Mouse (Mus musculus) ES-E14 (cell line): ENCODE results near the gene Mcl1. TPM values are rescaled to one million over a fixed set of nuclear protein-coding genes. Genes with fewer than 3 reads are reported as not detected.

ENCODE experiments used
- DNase-seq: peaks from one replicate; pipeline ENCODE4 v3.0.0-alpha.2; 2013; ENCODE audit warnings: low read depth, low spot score
- H3K27ac ChIP-seq: 2 replicates; pipeline ENCODE4 v1.5.1; 2012; ENCODE audit warnings: low read depth, mild to moderate bottlenecking, low read length, moderate library complexity, mixed read lengths; ENCODE audit not compliant: poor library complexity, insufficient read depth, severe bottlenecking
- H3K36me3 ChIP-seq: 2 replicates; pipeline ENCODE4 v1.6.1; 2012; ENCODE audit warnings: mild to moderate bottlenecking, low read length, moderate library complexity, mixed read lengths; ENCODE audit not compliant: control insufficient read depth, poor library complexity, insufficient read depth, severe bottlenecking
- H3K4me1 ChIP-seq, 2 experiments: fragments of 150-350 bp in 1 of 2; sonication (generic) in 1 of 2; 2 replicates each; pipeline ENCODE4 v1.6.1; 2012; ENCODE audit warnings: low read length in 2 of 2, mild to moderate bottlenecking in 1 of 2, mixed read lengths in 1 of 2; ENCODE audit not compliant: control insufficient read depth in 2 of 2, insufficient read depth in 2 of 2, poor library complexity in 1 of 2
- H3K4me3 ChIP-seq, 2 experiments: fragments of 150-350 bp in 1 of 2; sonication (generic) in 1 of 2; 2 replicates each; pipeline ENCODE4 v1.5.1; 2012; ENCODE audit warnings: low read length in 2 of 2, low read depth in 1 of 2, mild to moderate bottlenecking in 1 of 2, mixed read lengths in 1 of 2; ENCODE audit not compliant: insufficient read depth in 1 of 2, poor library complexity in 1 of 2, severe bottlenecking in 1 of 2
- H3K9ac ChIP-seq: 2 replicates; pipeline ENCODE4 v1.6.1; 2012; ENCODE audit warnings: low read depth, mild to moderate bottlenecking, low read length, mixed read lengths; ENCODE audit not compliant: poor library complexity, insufficient read depth, severe bottlenecking
- H3K9me3 ChIP-seq: fragments of 150-350 bp; sonication (generic); 2 replicates; pipeline ENCODE4 v1.6.1; 2012; ENCODE audit warnings: low read depth, mild to moderate bottlenecking, low read length; ENCODE audit not compliant: control insufficient read depth, insufficient read depth
- CHD2 ChIP-seq: IDR thresholded peaks from 2 replicates; pipeline ENCODE4 v1.6.1; 2014; ENCODE audit warnings: mild to moderate bottlenecking, low read depth, low read length, inconsistent platforms
- HCFC1 ChIP-seq: IDR thresholded peaks from 2 replicates; pipeline ENCODE4 v1.6.1; 2012; ENCODE audit warnings: low read length, inconsistent platforms, borderline replicate concordance; ENCODE audit not compliant: insufficient read depth
- MAFK ChIP-seq: IDR thresholded peaks from 2 replicates; pipeline ENCODE4 v1.6.1; 2014; ENCODE audit warnings: mild to moderate bottlenecking, low read depth, low read length, inconsistent platforms; ENCODE audit not compliant: insufficient read depth
- ZC3H11A ChIP-seq: IDR thresholded peaks from 2 replicates; pipeline ENCODE4 v1.6.1; 2012; ENCODE audit warnings: low read depth, mild to moderate bottlenecking, inconsistent platforms, low read length, borderline replicate concordance
- ZNF384 ChIP-seq: IDR thresholded peaks from 2 replicates; pipeline ENCODE4 v1.6.1; 2012; ENCODE audit warnings: low read depth, low read length, inconsistent platforms
- in situ Hi-C, 2 experiments: fragments of 600-800 bp; cut with MboI; formaldehyde crosslinking; loops; one replicate each; pipeline ENCODE4 v1.15.1; 2025; ENCODE audit warnings: low sequenced_read_pairs in 2 of 2, inconsistent platforms in 1 of 2; ENCODE audit not compliant: unreplicated experiment in 2 of 2
- total RNA-seq: library from RNA; depleted of rRNA; stranded (reverse); fragments of 300-350 nt; gene quantifications from 2 replicates; pipeline ENCODE4 v1.2.3, GENCODE M21; 2012

Mcl1 gene
- total RNA-seq, 1 experiment: 207 TPM

DNA sequence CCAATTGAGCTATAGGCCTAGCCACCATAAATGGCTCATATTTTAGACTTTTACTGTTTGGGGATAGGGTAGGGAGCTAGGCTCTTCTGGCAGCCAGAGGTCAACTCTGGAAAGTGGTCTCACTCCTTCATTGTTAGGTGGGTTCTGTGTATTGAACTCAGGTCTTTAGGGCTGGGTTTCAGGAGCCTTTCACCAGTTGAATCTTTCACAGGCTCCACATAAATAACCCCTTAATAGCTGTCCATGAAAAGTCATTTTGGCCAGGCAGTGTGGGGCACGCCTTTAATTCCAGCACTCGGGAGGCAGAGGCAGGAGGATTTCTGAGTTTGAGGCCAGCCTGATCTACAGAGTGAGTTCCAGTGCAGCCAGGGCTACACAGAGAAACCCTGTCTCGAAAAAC is 877 bp upstream of the Mcl1 start:
- in situ Hi-C loops: no loop called here
- TF ChIP-seq HCFC1 (no peak), MAFK (no peak), ZNF384 (no peak), CHD2 (no peak), ZC3H11A (no peak)
- Histone ChIP-seq H3K36me3 (peaks cover 31% of the 10 kb centered on the region), H3K4me1 (peaks cover 4 to 16% of the 10 kb centered on the region in 2 experiments; a peak in 3 of 4 replicates), H3K27ac (peak overlapping the region; percentile 81; the same call in 1 of the 2 replicates), H3K9ac (peak overlapping the region; percentile 80), H3K4me3 (peak overlapping the region; percentile 74 to 97), H3K9me3 (no peaks in the 10 kb centered on the region)
- DNase-seq: no peak

DNA sequence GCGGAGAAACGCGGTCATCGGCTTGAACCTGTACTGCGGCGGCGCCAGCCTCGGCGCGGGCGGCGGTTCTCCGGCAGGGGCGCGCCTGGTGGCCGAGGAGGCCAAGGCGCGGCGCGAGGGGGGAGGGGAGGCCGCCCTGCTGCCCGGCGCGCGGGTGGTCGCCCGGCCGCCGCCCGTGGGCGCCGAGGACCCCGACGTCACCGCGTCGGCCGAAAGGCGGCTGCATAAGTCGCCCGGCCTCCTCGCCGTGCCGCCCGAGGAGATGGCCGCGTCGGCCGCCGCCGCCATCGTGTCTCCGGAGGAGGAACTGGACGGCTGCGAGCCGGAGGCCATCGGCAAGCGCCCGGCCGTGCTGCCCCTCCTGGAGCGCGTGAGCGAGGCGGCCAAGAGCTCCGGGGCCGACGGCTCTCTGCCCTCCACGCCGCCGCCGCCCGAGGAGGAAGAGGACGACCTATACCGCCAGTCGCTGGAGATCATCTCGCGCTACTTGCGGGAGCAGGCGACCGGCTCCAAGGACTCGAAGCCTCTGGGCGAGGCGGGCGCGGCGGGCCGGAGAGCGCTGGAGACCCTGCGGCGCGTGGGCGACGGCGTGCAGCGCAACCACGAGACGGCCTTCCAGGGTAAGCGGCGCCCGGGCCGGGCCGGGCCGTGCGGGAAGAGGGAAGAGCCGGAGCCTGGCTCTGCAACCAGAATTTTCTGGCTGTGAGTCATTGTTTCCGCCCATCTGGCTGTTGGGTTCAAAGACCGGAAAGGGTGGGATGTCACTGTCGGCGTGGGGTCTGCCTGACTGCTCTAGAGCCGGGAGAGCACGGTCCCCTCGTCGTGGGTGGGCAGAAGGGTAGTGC is 502 bp downstream of the Mcl1 start:
- Histone ChIP-seq H3K9ac (peak overlapping the region; percentile 98), H3K4me3 (peak overlapping the region; percentile 74 to 97), H3K36me3 (peaks cover 32% of the 10 kb centered on the region), H3K4me1 (peaks cover 3 to 16% of the 10 kb centered on the region in 2 experiments; a peak in 3 of 4 replicates), H3K9me3 (no peaks in the 10 kb centered on the region), H3K27ac (peak overlapping the region; percentile 97)
- peak; percentile 4; the same call in 1 of the 2 replicates for TF ChIP-seq HCFC1
- no peak for TF ChIP-seq ZC3H11A
- TF ChIP-seq MAFK: no peak
- in situ Hi-C loops: no loop called here
- no peak for DNase-seq

DNA sequence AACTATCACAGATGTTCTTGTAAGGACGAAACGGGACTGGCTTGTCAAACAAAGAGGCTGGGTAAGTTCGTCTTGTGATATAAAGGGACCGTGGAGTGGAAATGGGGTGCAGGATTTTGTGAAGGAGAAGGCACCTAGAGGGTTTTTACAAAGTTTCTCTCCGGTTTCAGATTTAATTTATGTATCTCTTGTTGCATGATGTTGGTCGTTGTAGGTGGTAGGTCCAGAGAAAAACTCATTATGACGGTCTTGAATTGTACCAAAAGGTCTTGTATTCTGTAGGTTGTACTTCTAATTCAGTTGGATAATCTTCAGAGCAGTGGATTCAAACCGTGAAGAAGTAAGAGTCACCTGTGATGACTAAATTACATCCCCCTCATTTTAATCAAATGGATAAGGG is 1.4 kb downstream of the Mcl1 start:
- H3K4me3 ChIP-seq: peak overlapping the region; percentile 74 to 97
- H3K36me3 ChIP-seq: peaks cover 34% of the 10 kb centered on the region
- DNase-seq: no peak
- peak overlapping the region; percentile 98 for H3K9ac ChIP-seq
- H3K27ac ChIP-seq: peak overlapping the region; percentile 97; the same call in 1 of the 2 replicates
- in situ Hi-C loops: no loop called here
- TF ChIP-seq HCFC1: no peak
- no peak for TF ChIP-seq MAFK
- TF ChIP-seq CHD2: no peak
- TF ChIP-seq ZC3H11A: no peak
- TF ChIP-seq ZNF384: no peak
- H3K9me3 ChIP-seq: no peaks in the 10 kb centered on the region
- H3K4me1 ChIP-seq: peaks cover 0 to 13% of the 10 kb centered on the region in 2 experiments; a peak in 2 of 4 replicates

DNA sequence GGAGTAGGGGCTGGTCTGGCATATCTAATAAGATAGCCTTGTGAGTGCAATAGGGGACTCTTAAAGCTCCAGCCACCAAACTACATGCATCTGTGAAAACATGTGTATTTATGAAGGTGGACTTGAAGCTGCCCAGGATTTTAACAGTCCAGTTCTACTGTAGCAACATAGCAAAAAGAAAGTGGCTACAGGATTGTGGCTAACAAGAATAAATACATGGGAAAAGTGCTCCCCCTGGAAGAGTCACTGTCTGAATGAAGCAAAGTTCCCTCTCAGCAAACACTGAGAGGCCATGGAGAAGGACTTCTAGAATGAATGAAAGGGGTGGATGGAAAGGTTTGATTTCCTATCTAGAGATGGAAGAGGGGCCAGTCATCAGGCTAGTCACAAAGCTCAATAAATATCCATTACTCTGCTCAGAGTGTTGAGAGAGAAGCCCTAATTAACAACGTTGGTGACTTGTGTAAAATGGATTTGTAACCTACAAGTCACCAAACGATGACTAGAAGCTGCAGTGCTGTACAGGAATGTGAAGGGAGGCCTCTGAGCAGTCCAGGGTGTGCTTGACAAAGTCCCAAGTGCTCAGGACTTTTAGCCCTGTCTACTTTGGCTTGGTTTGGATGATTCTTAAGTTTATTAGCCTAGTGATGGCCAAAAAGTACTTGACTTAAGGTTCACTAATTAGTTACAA is 2.3 kb downstream of the Mcl1 start:
- Histone ChIP-seq H3K9ac (peak overlapping the region; percentile 98; the same call in 1 of the 2 replicates), H3K36me3 (peaks cover 35% of the 10 kb centered on the region), H3K9me3 (no peaks in the 10 kb centered on the region), H3K27ac (peak overlapping the region; percentile 65; the same call in 1 of the 2 replicates), H3K4me3 (peak overlapping the region; percentile 74 to 97), H3K4me1 (peaks cover 0 to 7% of the 10 kb centered on the region in 2 experiments; a peak in 3 of 4 replicates)
- in situ Hi-C loops: no loop called here
- DNase-seq: no peak
- TF ChIP-seq HCFC1: no peak
- no peak for TF ChIP-seq CHD2
- TF ChIP-seq ZC3H11A: no peak
- no peak for TF ChIP-seq ZNF384
- TF ChIP-seq MAFK: no peak
